Mouse (Mus musculus) CH12.LX (cell line): Measurements from ENCODE around the gene Patj. TPM values are rescaled to one million over a fixed set of nuclear protein-coding genes. Genes with fewer than 3 reads are reported as not detected.

Experiments used
- DNase-seq: peaks from one replicate; pipeline ENCODE4 v3.0.0-alpha.2; 2013; ENCODE audit errors: extremely low read depth
- H3K27ac ChIP-seq: 2 replicates; pipeline ENCODE4 v1.5.1; 2012; ENCODE audit warnings: low read depth, mild to moderate bottlenecking, control low read depth, moderate library complexity; ENCODE audit not compliant: insufficient read depth
- H3K27me3 ChIP-seq: replicated peaks from 2 replicates; pipeline ENCODE3; 2012; ENCODE audit warnings: inconsistent platforms
- H3K36me3 ChIP-seq, 2 experiments: replicated peaks in 1 of 2; 2 replicates each; pipeline versions ENCODE3 to v1.6.1; 2012; ENCODE audit warnings: inconsistent platforms in 1 of 2, low read length in 1 of 2, mild to moderate bottlenecking in 1 of 2, mixed read lengths in 1 of 2, moderate library complexity in 1 of 2; ENCODE audit not compliant: control insufficient read depth in 1 of 2, insufficient read depth in 1 of 2
- H3K4me1 ChIP-seq, 2 experiments: 2 replicates each; pipeline ENCODE4 v1.6.1; 2012; ENCODE audit warnings: inconsistent platforms in 1 of 2, moderate library complexity in 1 of 2; ENCODE audit not compliant: insufficient read depth in 2 of 2, control insufficient read depth in 1 of 2
- H3K4me2 ChIP-seq: 2 replicates; pipeline ENCODE4 v1.6.1; 2012; ENCODE audit warnings: low read depth, mild to moderate bottlenecking, control low read depth; ENCODE audit not compliant: poor library complexity, insufficient read depth, severe bottlenecking
- H3K4me3 ChIP-seq, 3 experiments: fragments of 150-350 bp in 1 of 3; sonication (generic) in 1 of 3; replicated peaks in 1 of 3; 2 replicates each; pipeline versions ENCODE3 to v1.5.1; 2011 to 2012; ENCODE audit warnings: low read depth in 2 of 3, low read length in 2 of 3, mild to moderate bottlenecking in 2 of 3, moderate library complexity in 2 of 3, control low read depth in 1 of 3, improper control_type of control experiment in 1 of 3, inconsistent platforms in 1 of 3, mixed read lengths in 1 of 3; ENCODE audit not compliant: poor library complexity in 1 of 3
- H3K79me2 ChIP-seq: replicated peaks from 2 replicates; pipeline ENCODE4 v1.6.1; 2012; ENCODE audit warnings: mild to moderate bottlenecking, moderate library complexity; ENCODE audit not compliant: control insufficient read depth, poor library complexity, insufficient read depth, severe bottlenecking; ENCODE audit errors: extremely low read depth
- H3K9ac ChIP-seq: 2 replicates; pipeline ENCODE4 v1.6.1; 2012; ENCODE audit warnings: low read depth, mild to moderate bottlenecking, control low read depth, moderate library complexity; ENCODE audit not compliant: insufficient read depth
- H3K9me3 ChIP-seq: replicated peaks from 2 replicates; pipeline ENCODE3; 2012; ENCODE audit warnings: low read length, inconsistent platforms, mixed read lengths
- BHLHE40 ChIP-seq: IDR thresholded peaks from 2 replicates; pipeline ENCODE4 v1.6.1; 2011; ENCODE audit warnings: mild to moderate bottlenecking, low read depth, low read length, improper control_type of control experiment
- CHD2 ChIP-seq: IDR thresholded peaks from 2 replicates; pipeline ENCODE4 v1.6.1; 2011; ENCODE audit warnings: low read length, improper control_type of control experiment
- CTCF ChIP-seq, 2 experiments: IDR thresholded peaks in 1 of 2; conservative IDR thresholded peaks in 1 of 2; 2 replicates each; pipeline ENCODE4 v1.5.1; 2011 to 2012; ENCODE audit warnings: low read depth in 2 of 2, low read length in 2 of 2, improper control_type of control experiment in 1 of 2, inconsistent platforms in 1 of 2, mild to moderate bottlenecking in 1 of 2, moderate library complexity in 1 of 2
- ELF1 ChIP-seq: IDR thresholded peaks from 2 replicates; pipeline ENCODE4 v1.6.1; 2014; ENCODE audit warnings: low read depth, mild to moderate bottlenecking, inconsistent platforms, low read length, improper control_type of control experiment
- ETS1 ChIP-seq: conservative IDR thresholded peaks from 2 replicates; pipeline ENCODE4 v1.6.1; 2012; ENCODE audit warnings: low read depth, mild to moderate bottlenecking, inconsistent platforms, low read length, improper control_type of control experiment, moderate library complexity
- JUN ChIP-seq: IDR thresholded peaks from 2 replicates; pipeline ENCODE4 v1.6.1; 2011; ENCODE audit warnings: low read depth, mild to moderate bottlenecking, low read length, improper control_type of control experiment, moderate library complexity; ENCODE audit not compliant: insufficient read depth
- JUND ChIP-seq: conservative IDR thresholded peaks from 2 replicates; pipeline ENCODE4 v1.6.1; 2011; ENCODE audit warnings: low read depth, low read length, improper control_type of control experiment
- KAT2A ChIP-seq: IDR thresholded peaks from 2 replicates; pipeline ENCODE4 v1.6.1; 2012; ENCODE audit warnings: low read length, improper control_type of control experiment, inconsistent platforms; ENCODE audit not compliant: insufficient replicate concordance
- MAX ChIP-seq: IDR thresholded peaks from 2 replicates; pipeline ENCODE4 v1.6.1; 2011; ENCODE audit warnings: low read length, improper control_type of control experiment
- MEF2A ChIP-seq: IDR thresholded peaks from 2 replicates; pipeline ENCODE4 v1.6.1; 2014; ENCODE audit warnings: low read depth, mild to moderate bottlenecking, inconsistent platforms, low read length, improper control_type of control experiment, borderline replicate concordance
- MYC ChIP-seq: IDR thresholded peaks from 2 replicates; pipeline ENCODE4 v1.6.1; 2011; ENCODE audit warnings: low read depth, mild to moderate bottlenecking, improper control_type of control experiment, low read length
- NELFE ChIP-seq: IDR thresholded peaks from 2 replicates; pipeline ENCODE4 v1.6.1; 2011; ENCODE audit warnings: low read depth, low read length, improper control_type of control experiment
- NRF1 ChIP-seq: IDR thresholded peaks from 2 replicates; pipeline ENCODE4 v1.6.1; 2014; ENCODE audit warnings: low read depth, mild to moderate bottlenecking, inconsistent platforms, low read length, improper control_type of control experiment, moderate library complexity
- PAX5 ChIP-seq: IDR thresholded peaks from 2 replicates; pipeline ENCODE4 v1.6.1; 2012; ENCODE audit warnings: low read length, inconsistent platforms, mixed read lengths
- POLR2A ChIP-seq: IDR thresholded peaks from 2 replicates; pipeline ENCODE4 v1.6.1; 2011; ENCODE audit warnings: low read depth, mild to moderate bottlenecking, improper control_type of control experiment, low read length
- POLR2AphosphoS2 ChIP-seq: IDR thresholded peaks from 2 replicates; pipeline ENCODE4 v1.6.1; 2011; ENCODE audit warnings: low read depth, low read length, improper control_type of control experiment
- RAD21 ChIP-seq: IDR thresholded peaks from 2 replicates; pipeline ENCODE4 v1.6.1; 2011; ENCODE audit warnings: low read depth, mild to moderate bottlenecking, low read length, improper control_type of control experiment, moderate library complexity
- RCOR1 ChIP-seq: conservative IDR thresholded peaks from 2 replicates; pipeline ENCODE4 v1.6.1; 2012; ENCODE audit warnings: low read depth, mild to moderate bottlenecking, inconsistent platforms, low read length, improper control_type of control experiment
- SIN3A ChIP-seq: IDR thresholded peaks from 2 replicates; pipeline ENCODE4 v1.6.1; 2012; ENCODE audit warnings: low read length, improper control_type of control experiment, inconsistent platforms
- SMC3 ChIP-seq: IDR thresholded peaks from 2 replicates; pipeline ENCODE4 v1.6.1; 2011; ENCODE audit warnings: low read depth, low read length, improper control_type of control experiment
- TBP ChIP-seq: conservative IDR thresholded peaks from 2 replicates; pipeline ENCODE4 v1.6.1; 2011; ENCODE audit warnings: low read depth, low read length, improper control_type of control experiment
- TCF12 ChIP-seq: IDR thresholded peaks from 2 replicates; pipeline ENCODE4 v1.6.1; 2014; ENCODE audit warnings: low read depth, mild to moderate bottlenecking, inconsistent platforms, low read length, improper control_type of control experiment
- UBTF ChIP-seq: IDR thresholded peaks from 2 replicates; pipeline ENCODE4 v1.6.1; 2012; ENCODE audit warnings: low read depth, mild to moderate bottlenecking, inconsistent platforms, low read length, improper control_type of control experiment, moderate library complexity
- USF2 ChIP-seq: conservative IDR thresholded peaks from 2 replicates; pipeline ENCODE4 v1.6.1; 2011; ENCODE audit warnings: low read depth, low read length, improper control_type of control experiment
- ZKSCAN1 ChIP-seq: IDR thresholded peaks from 2 replicates; pipeline ENCODE4 v1.6.1; 2012; ENCODE audit warnings: low read depth, inconsistent platforms, low read length, improper control_type of control experiment, borderline replicate concordance
- ZNF384 ChIP-seq: IDR thresholded peaks from 2 replicates; pipeline ENCODE4 v1.6.1; 2012; ENCODE audit warnings: low read depth, low read length, improper control_type of control experiment, inconsistent platforms
- dilution Hi-C: fragments of 300-500 bp; cut with MboI; formaldehyde crosslinking; loops from 2 replicates; pipeline ENCODE4 v1.14.3; 2020; ENCODE audit warnings: low sequenced_read_pairs; ENCODE audit not compliant: extremely low pct_unique_long_range_greater_than_20kb, extremely low pct_ligation_motif_present
- in situ Hi-C: fragments of 300-500 bp; cut with MboI; formaldehyde crosslinking; loops from 3 replicates; pipeline ENCODE4 v1.14.3; 2019; ENCODE audit warnings: low sequenced_read_pairs, low pct_ligation_motif_present, low pct_unique_long_range_greater_than_20kb, mixed read lengths
- polyA plus RNA-seq: library from polyadenylated mRNA; unstranded; fragments of >175 nt; gene quantifications from 2 replicates; pipeline ENCODE4 v1.2.1, GENCODE M21; 2012; ENCODE audit warnings: low read depth; ENCODE audit not compliant: insufficient read length
- total RNA-seq, 2 experiments: library from RNA; depleted of rRNA; stranded (reverse); fragments of 300-350 nt in 1 of 2; fragments of >200 nt in 1 of 2; gene quantifications; 2 replicates each; pipeline ENCODE4 v1.2.3; 2012 to 2014

Gene Patj
- total and polyA plus RNA-seq, 3 experiments = 1.2 to 6.1 (median 2.0) TPM

DNA sequence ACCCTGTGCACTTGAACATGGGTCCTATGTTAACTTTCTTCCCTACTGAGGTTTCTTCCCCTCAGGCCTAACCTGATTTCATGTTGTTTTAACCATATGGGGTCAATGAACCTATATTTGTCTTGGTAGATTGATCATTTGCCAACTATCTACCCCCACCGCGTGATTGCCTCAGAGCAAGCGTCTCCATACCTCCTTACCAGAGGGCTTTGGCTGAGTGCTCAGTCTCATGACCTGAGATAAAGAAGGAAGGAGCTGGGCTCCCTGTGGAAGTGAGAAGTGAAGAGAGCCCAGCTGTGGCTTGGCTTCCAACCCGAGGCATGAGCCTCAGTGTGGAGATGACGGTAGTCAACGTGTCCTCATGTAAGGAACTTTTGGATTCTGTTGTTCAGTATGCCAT lies 160.9 kb downstream of the Patj start:
- Histone ChIP-seq H3K4me1 (no peaks in the 10 kb centered on the region), H3K79me2 (no peaks in the 10 kb centered on the region), H3K36me3 (no peaks in the 10 kb centered on the region), H3K9me3 (peaks cover 30% of the 10 kb centered on the region), H3K27ac (no peak overlapping the region)
- in situ Hi-C loops = no loop called here
- TF ChIP-seq CHD2 (no peak), CTCF (conservative IDR thresholded peaks at IDR 0.05 in 1 of 2, IDR thresholded peaks at IDR 0.05 in 1 of 2; ENCODE audit: low read depth in 2 of 2, low read length in 2 of 2) (no peak), TBP (no peak), NRF1 (no peak), NELFE (no peak), JUN (no peak), KAT2A (no peak), SIN3A (no peak), ETS1 (no peak), RAD21 (no peak), USF2 (no peak), SMC3 (no peak), JUND (no peak), POLR2AphosphoS2 (no peak), TCF12 (no peak), MYC (no peak)
- TF ChIP-seq, all 38 proteins: peak for 0
- dilution Hi-C loops = no loop called here
- Histone ChIP-seq H3K4me2 (no peak overlapping the region), H3K9ac (no peak overlapping the region), H3K4me3 (no peak overlapping the region), H3K27me3 (no peaks in the 10 kb centered on the region)
- no peak for DNase-seq

- Histone ChIP-seq H3K36me3 (no peaks in the 10 kb centered on the region), H3K9ac (no peak overlapping the region), H3K9me3 (peaks cover 32% of the 10 kb centered on the region), H3K27ac (no peak overlapping the region), H3K27me3 (no peaks in the 10 kb centered on the region)
- no peak for TF ChIP-seq ETS1
- no peak for TF ChIP-seq TCF12
- no peak for TF ChIP-seq MEF2A
- TF ChIP-seq CTCF (conservative IDR thresholded peaks at IDR 0.05 in 1 of 2, IDR thresholded peaks at IDR 0.05 in 1 of 2; ENCODE audit: low read depth in 2 of 2, low read length in 2 of 2) = no peak
- no peak for TF ChIP-seq USF2
- no peak for TF ChIP-seq UBTF
- no peak for TF ChIP-seq KAT2A
- no peak for TF ChIP-seq PAX5
- TF ChIP-seq CHD2 = no peak
- no peak for TF ChIP-seq NRF1
- no peak for TF ChIP-seq ZKSCAN1
- TF ChIP-seq POLR2AphosphoS2 = no peak
- no peak for TF ChIP-seq ELF1
- no peak for TF ChIP-seq MYC
- no peak for TF ChIP-seq RAD21
- no peak for TF ChIP-seq RCOR1
- TF ChIP-seq MAX = no peak
- TF ChIP-seq POLR2A = no peak
- TF ChIP-seq BHLHE40 = no peak
- no peak for TF ChIP-seq ZNF384
- TF ChIP-seq, all 38 proteins: peak for 0
- Histone ChIP-seq H3K79me2 (no peaks in the 10 kb centered on the region), H3K4me3 (no peak overlapping the region), H3K4me1 (no peaks in the 10 kb centered on the region), H3K4me2 (no peak overlapping the region)
- no peak for DNase-seq
- dilution Hi-C loops (no loop called here), in situ Hi-C loops (no loop called here)
These were observed 161.6 kb downstream of the Patj start for GRCm38 (mm10) chr4:98557192-98557591.
